Mouse (Mus musculus) bone marrow macrophage, adult 2 months (primary cell): ENCODE results near the gene Armh3.

Source experiments
- CTCF ChIP-seq: IDR thresholded peaks from 2 replicates; pipeline ENCODE4 v1.5.1; 2012; ENCODE audit warnings: low read depth, mild to moderate bottlenecking, low read length, moderate library complexity
- POLR2A ChIP-seq: IDR thresholded peaks from 2 replicates; pipeline ENCODE4 v1.6.1; 2012; ENCODE audit warnings: mild to moderate bottlenecking, low read depth, low read length, borderline replicate concordance

GRCm38 (mm10) chr19:45781676-45782075 is 216.6 kb downstream of the Armh3 start:
- TF ChIP-seq CTCF (no peak), POLR2A (no peak)
